Mouse (Mus musculus): ENCODE measurements around the gene Pim1.

DNA sequence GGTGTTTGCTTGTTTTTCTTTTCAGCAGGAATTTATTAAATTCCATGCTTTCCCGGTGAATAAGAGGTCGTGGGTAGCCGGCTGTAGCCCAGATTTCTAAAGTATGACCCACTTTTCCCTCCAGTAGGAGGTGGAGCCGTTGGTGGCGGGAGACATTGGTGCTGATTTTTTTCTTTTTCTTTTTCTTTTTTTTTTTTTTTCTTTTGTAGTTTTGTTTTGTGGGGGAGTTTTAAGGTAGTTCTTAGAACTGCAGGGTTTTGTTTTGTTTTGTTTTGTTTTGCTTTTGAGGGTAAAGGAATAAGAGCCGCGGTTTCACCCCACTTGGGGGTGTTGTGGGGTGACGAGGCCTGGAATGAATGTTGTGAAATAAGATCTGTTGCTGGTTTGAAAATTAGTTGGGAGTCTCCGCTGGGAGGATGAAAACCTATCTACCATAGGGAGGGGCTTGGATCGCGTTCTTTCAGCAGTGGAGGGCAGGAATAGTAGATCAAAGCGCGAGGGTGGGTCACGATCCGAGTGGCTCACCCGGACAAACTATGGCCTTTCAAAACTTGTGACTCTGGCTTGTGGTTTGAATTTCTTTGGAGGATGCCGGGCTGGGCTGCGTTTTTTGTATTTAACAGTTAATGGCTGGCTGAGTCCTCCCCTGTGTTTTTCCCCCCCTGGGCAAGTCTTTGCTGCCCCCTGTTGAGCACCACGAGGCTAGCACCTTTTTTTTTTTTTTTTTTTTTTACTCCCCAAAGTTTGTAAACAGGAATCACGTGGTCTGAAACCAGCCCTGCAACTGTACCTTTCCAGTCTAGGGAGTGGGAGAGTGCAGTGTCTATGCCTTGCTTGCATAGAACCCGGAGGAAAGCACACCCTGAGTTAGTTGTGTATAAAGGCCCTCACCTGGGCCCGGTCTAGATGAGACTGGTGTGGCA, 2.0 kb downstream of the Pim1 start:
- TF ChIP-seq POLR2A (IDR thresholded peaks at IDR 0.05; ENCODE audit: low read depth, low read length) (no peak; the same call in 1 of the 2 replicates), CTCF (IDR thresholded peaks at IDR 0.05; ENCODE audit: extremely low read depth, insufficient read length, insufficient replicate concordance, low read depth, low read length) (peak; percentile 84)

Data from small intestine, adult 2 months (tissue).